Mouse (Mus musculus): ENCODE data around the gene Pelp1. TPM values are rescaled to one million over a fixed set of nuclear protein-coding genes. Genes with fewer than 3 reads are reported as not detected.

Gene Pelp1
- polyA plus RNA-seq (2014; fragmentation: Nextera tagmentation; extraction: Ambion mirVana): 29.9 and 33.0 TPM in 2 replicates

DNA sequence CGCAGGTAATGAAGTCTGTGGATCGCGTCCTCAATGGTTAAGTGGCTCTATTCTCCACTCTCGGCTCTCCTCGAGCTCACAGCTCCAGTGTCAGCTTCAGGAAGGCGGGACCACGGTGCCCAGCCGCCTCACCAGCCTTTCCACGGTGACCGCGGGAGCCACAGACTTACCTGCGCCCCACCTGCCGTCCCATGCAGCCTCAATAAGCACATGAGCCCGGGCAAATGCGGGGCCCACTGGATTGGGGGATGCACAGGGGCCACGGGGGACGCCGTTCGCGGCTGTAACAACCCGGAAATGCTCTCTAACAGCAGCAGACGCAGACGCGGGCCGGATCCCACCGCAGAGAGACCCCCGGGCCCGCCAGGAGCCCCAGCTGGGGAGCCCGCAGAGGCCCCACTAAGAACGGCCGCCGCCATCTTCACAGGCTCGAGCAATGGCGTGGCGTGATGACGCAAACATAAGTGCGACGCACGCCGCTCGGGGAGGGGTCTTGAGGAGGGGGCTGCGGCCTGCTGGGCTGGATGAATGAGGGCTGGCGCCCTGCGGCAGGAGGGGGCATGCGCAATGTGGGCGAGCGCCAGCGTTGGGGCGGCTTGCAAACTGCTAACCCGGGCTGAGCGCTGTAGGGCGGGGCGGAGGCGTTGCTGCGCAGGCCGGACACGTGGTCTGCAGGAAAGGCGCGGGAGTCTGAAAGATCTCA, at the start of gene Pelp1:
Pelp1 (minus strand) TSS at position 438 of the 703 bp plus-strand sequence.
- ATAC-seq (ENCODE audit: low FRiP score) (peak; percentile 98), DNase-seq (ENCODE audit: low spot score) (peak; percentile 95)
- Histone ChIP-seq H3K4me2 (replicated peaks) (peak within 1 kb of the TSS; percentile 94), H3K4me3 (replicated peaks; ENCODE audit: low read length) (peak within 1 kb of the TSS; percentile 90), H3K9me3 (ENCODE audit: control insufficient read depth, low read length) (no peaks in the 10 kb centered on the region), H3K27me3 (ENCODE audit: control insufficient read depth, insufficient read depth, low read length) (no peaks in the 10 kb centered on the region), H3K9ac (peak within 1 kb of the TSS; percentile 95), H3K27ac (peak within 1 kb of the TSS; percentile 39), H3K36me3 (replicated peaks; ENCODE audit: control insufficient read depth, insufficient read depth) (peaks cover 8% of the 10 kb centered on the region; the same call in 1 of the 2 replicates), H3K4me1 (replicated peaks; ENCODE audit: control insufficient read depth, insufficient read depth, low read length) (peaks cover 17% of the 10 kb centered on the region)
- WGBS: under 1% methylated on average over 59 of the region's 59 CpGs

DNA sequence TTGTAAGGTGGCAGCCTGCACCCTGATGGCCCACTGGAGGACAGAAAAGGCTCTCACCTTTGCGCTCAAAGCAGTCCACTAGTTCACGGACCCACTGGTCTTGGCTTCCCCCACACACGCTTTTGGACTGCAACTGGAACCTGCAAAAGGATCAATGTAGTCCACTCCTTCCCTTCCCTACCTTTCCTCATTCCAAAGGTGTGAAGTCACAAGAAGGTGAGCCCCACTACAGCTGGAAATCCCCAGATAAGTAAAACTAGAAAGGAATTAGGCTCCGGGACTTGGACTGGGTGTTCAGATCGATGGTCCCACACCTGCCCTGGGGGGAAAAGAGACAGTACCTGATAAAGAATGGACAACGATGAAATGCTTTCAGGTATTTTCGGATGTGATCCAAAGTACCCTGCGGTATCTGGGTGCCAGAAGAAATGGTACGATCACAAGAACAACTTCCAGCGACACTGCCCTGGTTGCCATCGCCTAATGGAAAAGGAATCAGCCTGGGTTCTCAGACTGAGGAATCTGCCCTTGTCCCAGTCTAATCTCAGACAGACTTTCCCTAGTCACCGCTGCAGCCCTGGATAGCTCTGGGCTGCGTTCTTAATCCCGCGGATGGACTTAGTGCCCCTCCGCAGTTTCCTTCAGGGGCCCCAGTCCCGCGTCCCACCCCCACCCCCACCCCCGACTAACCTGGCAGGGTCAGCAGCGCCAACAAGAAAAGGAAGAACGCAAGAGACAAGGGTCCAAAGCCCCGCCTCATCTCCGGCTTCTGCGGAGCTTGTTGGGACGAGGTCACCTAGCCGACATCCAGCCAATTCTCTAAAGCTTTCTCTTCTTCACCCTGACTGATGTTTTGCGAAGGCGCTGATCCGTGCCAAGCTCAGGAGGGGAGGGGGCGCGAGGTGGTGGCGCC, 49.1 kb upstream of the Pelp1 start, which contains the start of gene Zmynd15:
Zmynd15 (plus strand) TSS at position 746 of the 913 bp plus-strand sequence.
- WGBS: 25% methylated on average over 29 of the region's 32 CpGs
- ATAC-seq (ENCODE audit: low FRiP score) (no peak), DNase-seq (ENCODE audit: low spot score) (no peak)
- peak within 1 kb of the TSS; percentile 51 for H3K9ac ChIP-seq
- H3K4me2 ChIP-seq (replicated peaks): peak within 1 kb of the TSS; percentile 64
- H3K27me3 ChIP-seq (ENCODE audit: control insufficient read depth, insufficient read depth, low read length): peaks cover 45% of the 10 kb centered on the region
- peaks cover 5% of the 10 kb centered on the region; the same call in 1 of the 2 replicates for H3K36me3 ChIP-seq (replicated peaks; ENCODE audit: control insufficient read depth, insufficient read depth)
- peak within 1 kb of the TSS; percentile 36 for H3K4me3 ChIP-seq (replicated peaks; ENCODE audit: low read length)
- no peak within 1 kb of the TSS for H3K27ac ChIP-seq
- no peaks in the 10 kb centered on the region; the same call in 1 of the 2 replicates for H3K4me1 ChIP-seq (replicated peaks; ENCODE audit: control insufficient read depth, insufficient read depth, low read length)
- no peaks in the 10 kb centered on the region for H3K9me3 ChIP-seq (ENCODE audit: control insufficient read depth, low read length)

DNA sequence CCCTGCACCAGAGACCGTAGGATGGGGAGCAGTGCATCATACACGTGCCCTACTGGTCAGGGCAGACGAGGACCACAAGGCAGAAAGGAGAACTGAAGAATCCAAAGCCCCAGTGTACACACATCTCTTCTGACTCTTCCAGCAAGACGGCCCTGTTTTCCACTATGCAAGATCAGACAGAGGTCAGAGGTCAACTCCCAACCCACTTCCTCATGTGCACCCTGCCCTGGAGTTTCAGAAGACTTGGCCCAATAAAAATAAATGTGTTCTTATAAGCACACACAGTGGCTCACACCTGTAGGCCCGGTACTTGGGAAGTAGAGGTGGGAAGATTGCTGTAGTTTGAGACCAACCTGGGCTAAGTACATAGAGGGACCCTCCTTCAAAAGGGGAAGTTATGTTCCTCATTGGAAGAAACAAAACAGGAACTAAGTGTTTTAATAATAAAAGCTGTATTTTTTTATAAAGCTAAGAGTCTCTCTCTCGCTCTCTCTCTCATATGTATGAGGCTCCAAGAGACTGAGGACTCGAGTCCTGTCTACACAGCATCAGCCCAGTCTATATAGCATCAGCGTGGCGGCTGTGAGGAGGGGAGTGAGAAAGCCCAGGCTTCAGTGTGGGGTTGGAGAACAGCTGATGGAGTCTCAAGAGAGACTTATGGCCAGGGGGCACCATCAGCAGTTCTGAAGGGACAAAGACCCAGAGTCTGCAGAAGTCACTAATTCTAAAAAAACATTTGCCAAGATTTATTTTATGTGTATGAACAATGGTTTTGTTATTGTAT, 43.6 kb upstream of the Pelp1 start:
- H3K4me2 ChIP-seq (replicated peaks): peak overlapping the region; percentile 66
- WGBS: 86% methylated on average over 9 of the region's 9 CpGs
- peaks cover 10% of the 10 kb centered on the region for H3K27me3 ChIP-seq (ENCODE audit: control insufficient read depth, insufficient read depth, low read length)
- H3K4me1 ChIP-seq (replicated peaks; ENCODE audit: control insufficient read depth, insufficient read depth, low read length): peaks cover 14% of the 10 kb centered on the region
- H3K9me3 ChIP-seq (ENCODE audit: control insufficient read depth, low read length): no peaks in the 10 kb centered on the region
- H3K27ac ChIP-seq: no peak overlapping the region
- peaks cover 5% of the 10 kb centered on the region; the same call in 1 of the 2 replicates for H3K36me3 ChIP-seq (replicated peaks; ENCODE audit: control insufficient read depth, insufficient read depth)
- ATAC-seq (ENCODE audit: low FRiP score) (no peak), DNase-seq (ENCODE audit: low spot score) (no peak)
- no peak overlapping the region for H3K4me3 ChIP-seq (replicated peaks; ENCODE audit: low read length)
- H3K9ac ChIP-seq: no peak overlapping the region

DNA sequence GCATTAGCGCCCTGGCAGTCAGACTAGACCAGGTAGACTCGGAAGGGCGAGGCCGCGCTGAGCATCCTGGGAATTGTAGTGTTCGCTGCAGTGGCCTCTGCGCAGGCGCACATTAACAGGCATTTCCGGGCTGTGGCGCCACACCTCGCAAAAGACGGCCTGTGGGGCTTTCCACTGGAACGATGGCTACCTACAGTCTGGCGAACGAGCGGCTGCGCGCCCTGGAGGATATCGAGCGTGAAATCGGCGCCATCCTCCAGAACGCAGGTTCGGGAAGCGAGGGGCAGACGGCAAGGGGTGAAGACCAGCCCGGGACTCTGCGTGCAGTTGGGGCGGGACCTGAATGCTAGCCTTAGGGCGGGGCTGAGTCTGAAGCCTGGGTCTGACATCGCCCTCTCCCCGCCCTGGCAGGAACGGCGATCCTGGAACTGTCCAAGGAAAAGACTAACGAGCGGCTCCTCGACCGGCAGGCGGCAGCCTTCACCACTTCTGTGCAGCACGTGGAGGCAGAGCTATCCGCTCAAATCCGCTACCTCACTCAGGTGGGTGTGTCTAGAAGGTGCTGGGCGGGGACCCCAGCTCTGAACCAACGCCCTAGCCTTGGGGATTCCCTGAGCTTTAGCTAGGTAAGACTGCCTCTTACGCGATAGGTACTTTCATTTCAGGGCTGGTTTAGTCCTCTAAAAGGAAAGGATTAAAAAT, 42.1 kb upstream of the Pelp1 start, which contains the start of gene Med11:
Med11 (plus strand) TSS at position 123 of the 702 bp plus-strand sequence.
- WGBS: under 1% methylated on average over 46 of the region's 46 CpGs
- peak; percentile 94 for DNase-seq (ENCODE audit: low spot score)
- Histone ChIP-seq H3K27me3 (ENCODE audit: control insufficient read depth, insufficient read depth, low read length) (no peaks in the 10 kb centered on the region), H3K36me3 (replicated peaks; ENCODE audit: control insufficient read depth, insufficient read depth) (peaks cover 5% of the 10 kb centered on the region; the same call in 1 of the 2 replicates), H3K9me3 (ENCODE audit: control insufficient read depth, low read length) (no peaks in the 10 kb centered on the region), H3K4me1 (replicated peaks; ENCODE audit: control insufficient read depth, insufficient read depth, low read length) (peaks cover 14% of the 10 kb centered on the region), H3K27ac (peak within 1 kb of the TSS; percentile 92), H3K4me3 (replicated peaks; ENCODE audit: low read length) (peak within 1 kb of the TSS; percentile 47), H3K9ac (peak within 1 kb of the TSS; percentile 66), H3K4me2 (replicated peaks) (peak within 1 kb of the TSS; percentile 66)
- ATAC-seq (ENCODE audit: low FRiP score): peak; percentile 96

DNA sequence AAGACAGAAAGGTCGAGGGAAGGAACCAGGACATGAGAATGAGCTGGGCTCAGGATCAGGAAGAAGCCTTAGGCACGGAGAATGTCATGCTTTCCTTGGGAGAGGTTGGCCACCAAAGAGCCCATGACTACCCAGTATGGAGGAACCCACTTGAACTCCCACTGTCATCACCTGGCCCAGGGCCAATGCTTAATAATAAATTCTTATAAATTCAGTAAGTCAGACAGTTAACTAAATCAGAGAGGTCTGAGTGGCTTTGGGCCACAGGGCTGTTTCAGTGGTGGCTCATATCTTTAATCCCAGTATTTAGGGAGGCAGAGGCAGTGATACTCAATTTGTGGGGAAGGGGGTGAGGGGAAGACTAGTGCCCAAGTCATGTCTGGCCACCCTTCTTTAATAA, 41.1 kb upstream of the Pelp1 start:
- Histone ChIP-seq H3K9me3 (ENCODE audit: control insufficient read depth, low read length) (no peaks in the 10 kb centered on the region), H3K27ac (no peak overlapping the region), H3K36me3 (replicated peaks; ENCODE audit: control insufficient read depth, insufficient read depth) (peaks cover 5% of the 10 kb centered on the region; the same call in 1 of the 2 replicates), H3K27me3 (ENCODE audit: control insufficient read depth, insufficient read depth, low read length) (no peaks in the 10 kb centered on the region), H3K4me2 (replicated peaks) (no peak overlapping the region), H3K4me1 (replicated peaks; ENCODE audit: control insufficient read depth, insufficient read depth, low read length) (peaks cover 14% of the 10 kb centered on the region), H3K9ac (no peak overlapping the region), H3K4me3 (replicated peaks; ENCODE audit: low read length) (no peak overlapping the region)
- DNase-seq (ENCODE audit: low spot score): no peak
- no peak for ATAC-seq (ENCODE audit: low FRiP score)
- 86% methylated on average over 2 of the region's 2 CpGs for WGBS

DNA sequence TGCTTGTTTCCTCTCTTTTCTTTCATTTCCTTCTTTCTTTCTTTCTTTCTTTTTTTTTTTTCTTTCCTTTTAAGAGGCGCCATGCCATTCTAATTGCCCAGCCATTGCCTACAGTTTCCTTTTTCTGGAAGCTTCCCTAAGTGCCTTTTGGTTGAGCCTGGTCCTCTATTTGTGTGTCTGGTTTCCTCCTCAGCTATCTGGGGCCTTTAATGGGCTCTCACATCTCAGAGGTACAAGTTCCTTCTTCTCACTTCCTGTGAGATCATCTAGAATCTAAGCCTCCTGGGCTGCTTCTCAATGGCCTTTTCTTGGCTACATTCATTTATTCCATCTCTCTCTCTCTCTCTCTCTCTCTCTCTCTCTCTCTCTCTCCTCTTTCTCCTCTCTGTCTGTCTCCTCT, 37.5 kb upstream of the Pelp1 start:
- ATAC-seq (ENCODE audit: low FRiP score): no peak
- Histone ChIP-seq H3K4me3 (replicated peaks; ENCODE audit: low read length) (no peak overlapping the region), H3K27ac (no peak overlapping the region), H3K4me1 (replicated peaks; ENCODE audit: control insufficient read depth, insufficient read depth, low read length) (peaks cover 2% of the 10 kb centered on the region; the same call in 1 of the 2 replicates), H3K27me3 (ENCODE audit: control insufficient read depth, insufficient read depth, low read length) (no peaks in the 10 kb centered on the region), H3K36me3 (replicated peaks; ENCODE audit: control insufficient read depth, insufficient read depth) (0 out of 2 replicates have a peak, but pooled peaks cover under 1% of the 10 kb centered on the region), H3K4me2 (replicated peaks) (no peak overlapping the region), H3K9me3 (ENCODE audit: control insufficient read depth, low read length) (no peaks in the 10 kb centered on the region), H3K9ac (no peak overlapping the region)
- DNase-seq (ENCODE audit: low spot score): no peak
- 83% methylated on average over 1 of the region's 1 CpGs for WGBS

DNA sequence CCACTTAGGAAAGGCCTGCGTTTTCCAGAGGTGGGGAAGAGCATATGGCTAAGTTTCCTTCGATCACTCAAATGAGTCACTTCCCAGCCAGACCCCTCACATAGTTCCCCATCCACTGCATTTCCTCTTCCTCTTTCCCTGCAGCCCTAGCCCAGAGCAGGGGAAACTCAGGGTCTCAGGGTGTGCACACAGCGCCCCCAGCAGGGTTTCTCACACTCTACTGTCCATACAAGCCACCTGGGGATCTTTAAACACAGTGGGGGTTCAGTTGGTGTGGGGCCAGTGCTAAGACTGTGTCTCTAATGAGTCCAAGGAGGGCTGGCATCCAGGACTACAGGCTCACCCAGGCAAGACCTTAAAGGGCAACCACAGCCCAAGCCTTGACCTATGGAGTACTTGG, 36.9 kb upstream of the Pelp1 start:
- no peaks in the 10 kb centered on the region for H3K4me1 ChIP-seq (replicated peaks; ENCODE audit: control insufficient read depth, insufficient read depth, low read length)
- H3K27me3 ChIP-seq (ENCODE audit: control insufficient read depth, insufficient read depth, low read length): no peaks in the 10 kb centered on the region
- peaks cover 6% of the 10 kb centered on the region for H3K36me3 ChIP-seq (replicated peaks; ENCODE audit: control insufficient read depth, insufficient read depth)
- DNase-seq (ENCODE audit: low spot score) (no peak), ATAC-seq (ENCODE audit: low FRiP score) (no peak)
- no peak overlapping the region for H3K9ac ChIP-seq
- no peak overlapping the region for H3K27ac ChIP-seq
- H3K9me3 ChIP-seq (ENCODE audit: control insufficient read depth, low read length): no peaks in the 10 kb centered on the region
- no peak overlapping the region for H3K4me2 ChIP-seq (replicated peaks)
- WGBS: 55% methylated on average over 3 of the region's 3 CpGs
- H3K4me3 ChIP-seq (replicated peaks; ENCODE audit: low read length): no peak overlapping the region

DNA sequence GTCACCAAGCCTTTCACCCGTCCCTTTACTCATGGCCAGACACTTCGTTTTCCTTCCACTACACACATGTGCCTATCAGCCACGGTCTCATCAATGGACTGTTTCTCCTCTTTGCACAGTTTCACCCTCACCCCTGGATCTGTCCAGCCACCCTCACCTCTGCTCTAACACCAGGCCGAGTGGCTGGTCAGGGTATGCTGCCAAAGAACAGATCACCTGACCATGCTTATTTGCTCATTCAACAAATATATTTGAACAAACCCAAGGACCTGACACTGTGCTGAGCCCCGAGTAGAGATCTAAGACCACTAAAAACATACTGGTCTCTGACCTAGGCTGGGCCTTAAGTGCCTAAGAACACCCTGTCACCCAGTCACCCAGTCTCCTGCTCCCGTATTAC, 34.8 kb upstream of the Pelp1 start:
- ATAC-seq (ENCODE audit: low FRiP score) (no peak), DNase-seq (ENCODE audit: low spot score) (no peak)
- H3K9ac ChIP-seq: no peak overlapping the region
- H3K27me3 ChIP-seq (ENCODE audit: control insufficient read depth, insufficient read depth, low read length): no peaks in the 10 kb centered on the region
- no peak overlapping the region for H3K4me3 ChIP-seq (replicated peaks; ENCODE audit: low read length)
- no peaks in the 10 kb centered on the region for H3K4me1 ChIP-seq (replicated peaks; ENCODE audit: control insufficient read depth, insufficient read depth, low read length)
- peaks cover 24% of the 10 kb centered on the region for H3K36me3 ChIP-seq (replicated peaks; ENCODE audit: control insufficient read depth, insufficient read depth)
- no peaks in the 10 kb centered on the region for H3K9me3 ChIP-seq (ENCODE audit: control insufficient read depth, low read length)
- WGBS: 85% methylated on average over 6 of the region's 6 CpGs
- H3K27ac ChIP-seq: no peak overlapping the region
- H3K4me2 ChIP-seq (replicated peaks): no peak overlapping the region

All from hindbrain, embryonic 14.5 days (tissue).